ENCODE assay signal across 11 mouse cellular contexts in genomic region chr9:46272070-46272469, GRCm38 (mm10). TPM values are rescaled to one million over a fixed set of nuclear protein-coding genes. Genes with fewer than 3 reads are reported as not detected.
DNase-seq lines count a peak whose midpoint lies in the region; ATAC-seq and TF ChIP-seq lines count a peak whose summit lies in the region.
"Had no signal": no experiment of that assay in that cellular context is flagged by ENCODE, and none has a peak within 500 bp of the region (broad histone marks: within the 10 kb centered on the region; RNA-seq: fewer than 3 reads in every experiment).

No protein-coding gene starts in this region.

- no peak overlapping the region for H3K9ac ChIP-seq in heart, embryonic 11.5 days (ENCODE audit: low read depth, low read length)
- H3K9ac ChIP-seq in liver, embryonic 13.5 days = peak overlapping the region; percentile 85; the same call in 1 of the 2 replicates

- no peak for ATAC-seq in heart, embryonic 11.5 days (replicated peaks; ENCODE audit: insufficient number of reproducible peaks, low FRiP score, low TSS enrichment)
- ATAC-seq in common myeloid progenitor, adult 5-6 weeks (replicated peaks; ENCODE audit: low read depth, poor library complexity, severe bottlenecking) = peak; percentile 73
- ATAC-seq in liver, embryonic 13.5 days (ENCODE audit: low read depth) = no peak

- no peak for TF ChIP-seq CTCF in layer of hippocampus, adult 2 months (conservative IDR thresholded peaks at IDR 0.05)

- WGBS in heart, embryonic 11.5 days (ENCODE audit: insufficient replicate concordance) = 61% methylated on average over 9 of the region's 9 CpGs
- 30% methylated on average over 9 of the region's 9 CpGs for WGBS in liver, embryonic 13.5 days (ENCODE audit: insufficient replicate concordance)

- H3K36me3 ChIP-seq in heart, embryonic 11.5 days (ENCODE audit: control insufficient read depth, insufficient read depth, low read length) = peaks cover 10% of the 10 kb centered on the region
- H3K36me3 ChIP-seq in liver, embryonic 13.5 days = peaks cover 28% of the 10 kb centered on the region

- intact Hi-C loops in heart, postnatal 36 days (cut with DNase I) = loop anchor here (5.0 kb wide), 1 partner anchor 365 kb away; the partner anchor contains the start of genes Pcsk7 and Rnf214

- peaks cover 30% of the 10 kb centered on the region for H3K27me3 ChIP-seq in heart, embryonic 11.5 days (ENCODE audit: control insufficient read depth, insufficient read depth, low read length)
- peaks cover 23% of the 10 kb centered on the region for H3K27me3 ChIP-seq in liver, embryonic 13.5 days

- H3K4me3 ChIP-seq in heart, embryonic 11.5 days (ENCODE audit: low read depth, low read length) = no peak overlapping the region
- peak overlapping the region; percentile 91 for H3K4me3 ChIP-seq in liver, embryonic 13.5 days (replicated peaks)
- no peak overlapping the region for H3K4me3 ChIP-seq in layer of hippocampus, adult 2 months

- no peak for DNase-seq in heart, postnatal 36 days
- peak; percentile 66 for DNase-seq in 416B (ENCODE audit: low read depth)
- peak; percentile 10 for DNase-seq in liver, embryonic 13.5 days
- DNase-seq in urinary bladder, postnatal 10 days (ENCODE audit: low spot score) = no peak
- no peak for DNase-seq in layer of hippocampus, adult 18-20 months (ENCODE audit: low spot score in 2 of 2)
- no peak for DNase-seq in layer of hippocampus, adult 2 months (ENCODE audit: low spot score in 2 of 2)

- no peaks in the 10 kb centered on the region for H3K9me3 ChIP-seq in heart, embryonic 11.5 days (replicated peaks; ENCODE audit: control insufficient read depth, low read length)
- H3K9me3 ChIP-seq in liver, embryonic 13.5 days (replicated peaks) = no peaks in the 10 kb centered on the region
- H3K9me3 ChIP-seq: embryonic facial prominence, embryonic 12.5 days had no signal

- H3K4me1 ChIP-seq in heart, embryonic 11.5 days (ENCODE audit: control insufficient read depth, insufficient read depth, low read length) = peaks cover 9% of the 10 kb centered on the region
- H3K4me1 ChIP-seq in liver, embryonic 13.5 days (replicated peaks) = peaks cover 32% of the 10 kb centered on the region

- H3K4me2 ChIP-seq in heart, embryonic 11.5 days = peak overlapping the region; percentile 92
- peak overlapping the region; percentile 89 for H3K4me2 ChIP-seq in liver, embryonic 13.5 days

- H3K27ac ChIP-seq in heart, embryonic 11.5 days (ENCODE audit: low read depth, low read length) = no peak overlapping the region
- H3K27ac ChIP-seq in liver, embryonic 13.5 days = peak overlapping the region; percentile 67; the same call in 1 of the 2 replicates
- H3K27ac ChIP-seq in layer of hippocampus, adult 2 months = no peak overlapping the region

RNA-seq across cellular contexts. Expression of gene Zpr1, which starts 0.8 kb away (rescaled TPM):
- 41.2 and 46.4 TPM in 2 replicates for polyA plus RNA-seq in heart, embryonic 11.5 days (2014; fragmentation: Nextera tagmentation; extraction: Ambion mirVana)
- total RNA-seq in heart, postnatal 36 days (2021) = 10 to 100 TPM; 19.5 to 24.6 TPM
- 50.0 and 51.2 TPM in 2 replicates for total RNA-seq in common myeloid progenitor, adult 5-6 weeks (2017)
- 39.5 and 44.6 TPM in 2 replicates for polyA plus RNA-seq in liver, embryonic 13.5 days (2015; fragmentation: Nextera tagmentation; extraction: Ambion mirVana)
- 10 to 100 TPM; 35.8 to 39.5 TPM for total RNA-seq in layer of hippocampus, adult 18-20 months (2021)
- total RNA-seq in layer of hippocampus, adult 2 months (2021) = 10 to 100 TPM; 34.4 to 41.1 TPM

RNA-seq across cellular contexts. Expression of gene Apoa5, which starts 3.6 kb away (rescaled TPM):
- not detected in 2 replicates for polyA plus RNA-seq in heart, embryonic 11.5 days (2014; fragmentation: Nextera tagmentation; extraction: Ambion mirVana)
- total RNA-seq in heart, postnatal 36 days (2021) = not detected
- not detected in 2 replicates for total RNA-seq in common myeloid progenitor, adult 5-6 weeks (2017)
- polyA plus RNA-seq in liver, embryonic 13.5 days (2015; fragmentation: Nextera tagmentation; extraction: Ambion mirVana) = 0.73 and 0.83 TPM in 2 replicates
- total RNA-seq in layer of hippocampus, adult 18-20 months (2021) = not detected
- total RNA-seq in layer of hippocampus, adult 2 months (2021) = not detected
- total RNA-seq: left cerebral cortex, adult 2 months had no signal
- polyA plus RNA-seq: brain, embryonic 14.5 days; embryonic facial prominence, embryonic 12.5 days had no signal

RNA-seq across cellular contexts. Expression of gene Bud13, which starts 10.7 kb away (rescaled TPM):
- polyA plus RNA-seq in heart, embryonic 11.5 days (2014; fragmentation: Nextera tagmentation; extraction: Ambion mirVana) = 16.6 and 17.0 TPM in 2 replicates
- 1 to 10 TPM; 7.5 to 9.1 TPM for total RNA-seq in heart, postnatal 36 days (2021)
- 12.1 and 16.4 TPM in 2 replicates for total RNA-seq in common myeloid progenitor, adult 5-6 weeks (2017)
- 8.0 and 10.1 TPM in 2 replicates for polyA plus RNA-seq in liver, embryonic 13.5 days (2015; fragmentation: Nextera tagmentation; extraction: Ambion mirVana)
- total RNA-seq in layer of hippocampus, adult 18-20 months (2021) = 10 to 100 TPM; 11.3 to 11.9 TPM
- 10 to 100 TPM; 13.5 to 14.4 TPM for total RNA-seq in layer of hippocampus, adult 2 months (2021)

RNA-seq across cellular contexts. Expression of gene Apoa4, which starts 31.6 kb away (rescaled TPM):
- not detected in 2 replicates for polyA plus RNA-seq in heart, embryonic 11.5 days (2014; fragmentation: Nextera tagmentation; extraction: Ambion mirVana)
- total RNA-seq in heart, postnatal 36 days (2021) = not detected
- total RNA-seq in common myeloid progenitor, adult 5-6 weeks (2017) = not detected in 2 replicates
- 0.10 and 0.15 TPM in 2 replicates for polyA plus RNA-seq in liver, embryonic 13.5 days (2015; fragmentation: Nextera tagmentation; extraction: Ambion mirVana)
- total RNA-seq in layer of hippocampus, adult 18-20 months (2021) = not detected
- not detected for total RNA-seq in layer of hippocampus, adult 2 months (2021)
- total RNA-seq: left cerebral cortex, adult 2 months had no signal
- polyA plus RNA-seq: embryonic facial prominence, embryonic 12.5 days had no signal

RNA-seq across cellular contexts. Expression of gene Apoc3, which starts 36.6 kb away (rescaled TPM):
- not detected in 2 replicates for polyA plus RNA-seq in heart, embryonic 11.5 days (2014; fragmentation: Nextera tagmentation; extraction: Ambion mirVana)
- not detected for total RNA-seq in heart, postnatal 36 days (2021)
- total RNA-seq in common myeloid progenitor, adult 5-6 weeks (2017) = not detected in 2 replicates
- polyA plus RNA-seq in liver, embryonic 13.5 days (2015; fragmentation: Nextera tagmentation; extraction: Ambion mirVana) = 2.7 and 3.1 TPM in 2 replicates
- total RNA-seq in layer of hippocampus, adult 18-20 months (2021) = 1 to 10 TPM in 1 of 2 experiments, under 1 TPM in 1; 0.84 to 1.2 TPM
- 1 to 10 TPM in 1 of 2 experiments, not detected in 1; 1.0 TPM for total RNA-seq in layer of hippocampus, adult 2 months (2021)
- polyA plus RNA-seq: brain, embryonic 14.5 days; embryonic facial prominence, embryonic 12.5 days had no signal

Comparison
In these comparisons a context has a peak if more than half of its experiments do, and no peak if none do; other contexts are left out.
1. DNase-seq: peak in 416B (single experiment) and liver, embryonic 13.5 days (single experiment); none in heart, postnatal 36 days (0 of 2), urinary bladder, postnatal 10 days (single experiment), layer of hippocampus, adult 18-20 months (0 of 2) and layer of hippocampus, adult 2 months (0 of 2).